Mouse (Mus musculus) mesoderm, embryonic 11.5 days (tissue): ENCODE results near the gene Hcn3.

Experiments
- DNase-seq: peaks from one replicate; pipeline ENCODE4 v3.0.0-alpha.2; 2012; ENCODE audit warnings: low read depth, low spot score

The Hcn3 gene

DNA sequence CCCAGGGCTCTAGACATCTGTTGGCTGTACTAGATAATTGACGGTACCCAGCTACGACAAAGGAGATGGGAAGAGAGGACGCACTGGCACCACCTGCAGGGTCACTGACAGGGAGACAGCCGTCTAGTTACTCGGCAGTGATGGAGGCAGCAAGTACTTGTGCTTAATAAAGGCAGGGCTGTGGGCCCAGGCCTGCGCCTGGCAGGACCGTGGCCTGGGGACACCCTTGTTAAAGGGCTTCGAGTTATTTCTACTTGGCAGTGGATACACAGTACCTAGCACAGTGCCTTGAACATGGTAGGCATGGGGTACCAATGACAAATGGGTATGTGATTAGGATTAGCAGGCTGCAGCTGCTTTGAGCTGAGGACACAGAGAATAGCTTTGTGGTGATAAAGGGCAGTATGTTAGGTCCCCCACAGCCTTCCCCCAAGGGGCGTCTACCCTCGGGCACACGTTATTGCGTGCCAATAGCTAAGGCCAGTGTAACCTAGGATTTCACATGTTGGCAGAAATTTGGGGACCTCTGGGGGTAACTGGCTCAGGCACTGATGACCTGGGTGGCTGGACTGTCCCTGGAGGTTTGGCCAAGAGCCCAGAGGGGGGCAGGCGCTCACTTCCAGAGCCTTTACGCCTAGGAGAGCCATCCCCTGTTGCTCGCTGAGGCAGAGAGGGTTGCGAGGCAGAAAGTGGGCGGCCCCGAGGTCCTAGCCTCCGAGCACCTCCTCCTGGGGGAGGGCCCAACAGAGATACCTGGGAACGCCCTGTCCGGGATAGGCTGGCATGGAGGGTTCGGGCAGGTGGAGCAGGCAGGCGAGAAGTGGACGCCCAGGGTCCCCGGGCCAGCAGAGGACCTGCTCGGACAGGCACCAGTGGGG is 12.7 kb downstream of the Hcn3 start:
- DNase-seq = no peak

GRCm38 (mm10) chr3:89145566-89145965 is 14.4 kb downstream of the Hcn3 start:
- no peak for DNase-seq

- no peak for DNase-seq
Measured at GRCm38 (mm10) chr3:89144821-89145220, 15.2 kb downstream of the Hcn3 start.

DNA sequence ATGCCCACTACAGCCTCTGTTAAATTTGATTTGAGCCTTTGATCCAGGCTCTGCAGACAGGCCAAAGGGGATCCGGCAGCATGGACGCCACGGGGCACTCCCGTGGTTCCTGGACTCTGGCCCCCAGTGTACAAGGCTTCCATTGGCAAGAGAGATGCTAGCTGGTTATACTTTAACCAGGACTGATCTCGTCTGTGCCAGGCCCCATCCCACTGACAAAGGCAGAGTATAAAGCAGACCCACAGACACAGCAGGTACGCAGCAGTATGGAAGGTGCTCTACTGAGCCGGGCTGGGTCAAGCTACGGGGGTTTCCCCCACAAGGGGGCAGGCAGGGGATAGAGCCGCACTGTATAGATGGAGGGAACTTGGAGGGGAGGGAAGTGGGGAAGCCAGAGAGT is 23.6 kb downstream of the Hcn3 start:
- DNase-seq = no peak

- no peak for DNase-seq
Measured at GRCm38 (mm10) chr3:89135958-89136357, 24.0 kb downstream of the Hcn3 start, which contains the start of gene Pklr. TSS of gene Pklr (plus strand) at chr3:89136142.

- no peak for DNase-seq
Measured at GRCm38 (mm10) chr3:89133752-89134151, 26.2 kb downstream of the Hcn3 start.

- DNase-seq = no peak
Measured at GRCm38 (mm10) chr3:89133063-89133450, 26.9 kb downstream of the Hcn3 start.

- peak; percentile 23 for DNase-seq
Measured at GRCm38 (mm10) chr3:89132285-89133062, 27.5 kb downstream of the Hcn3 start.

- DNase-seq = no peak
Measured at GRCm38 (mm10) chr3:89131816-89132215, 28.2 kb downstream of the Hcn3 start.

GRCm38 (mm10) chr3:89129908-89130307 is 30.1 kb downstream of the Hcn3 start:
- DNase-seq = no peak

DNA sequence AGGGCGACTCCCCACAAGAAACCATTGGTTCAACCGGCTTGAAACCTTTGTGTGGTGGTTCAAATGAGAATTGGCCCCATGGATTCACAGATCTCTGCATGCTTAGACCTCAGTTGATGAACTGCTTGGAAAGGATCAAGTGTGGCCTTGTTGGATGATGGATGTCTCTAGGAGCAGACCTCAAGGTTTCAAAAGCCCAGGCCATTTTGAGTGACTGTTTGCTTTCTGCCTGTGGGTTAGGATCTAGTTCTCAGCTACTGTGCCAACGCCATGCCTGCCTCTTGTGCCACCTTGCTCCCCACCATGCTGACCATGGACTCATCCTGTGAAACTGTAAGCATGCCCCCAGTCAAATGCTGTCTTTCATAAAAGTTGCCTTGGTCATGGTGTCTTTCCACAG is 34.0 kb downstream of the Hcn3 start:
- no peak for DNase-seq

GRCm38 (mm10) chr3:89124241-89124640 is 35.8 kb downstream of the Hcn3 start:
- DNase-seq = no peak

- DNase-seq = no peak
Measured at GRCm38 (mm10) chr3:89123313-89123712, 36.7 kb downstream of the Hcn3 start.

DNA sequence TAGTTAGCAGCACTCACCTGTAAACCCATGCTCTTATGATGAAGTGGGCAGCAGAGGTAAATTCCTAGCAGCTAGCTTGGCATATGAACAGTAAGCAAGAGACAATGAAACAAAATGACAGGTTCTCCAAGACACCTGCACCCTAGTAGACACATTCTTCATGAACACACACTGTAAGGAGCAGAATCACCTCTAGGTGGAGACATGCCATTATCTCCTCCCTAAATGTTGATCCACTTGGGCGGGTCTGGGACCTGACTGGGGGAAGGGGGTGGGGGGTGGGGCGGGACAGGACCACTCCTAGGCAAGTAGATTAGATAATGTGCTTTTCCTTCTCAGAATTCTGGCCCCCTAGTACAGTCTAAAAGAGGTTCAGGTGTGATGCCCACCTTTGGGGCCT is 44.5 kb downstream of the Hcn3 start:
- DNase-seq = peak; percentile 30

GRCm38 (mm10) chr3:89113058-89113457 is 46.9 kb downstream of the Hcn3 start:
- DNase-seq = no peak

- no peak for DNase-seq
Measured at GRCm38 (mm10) chr3:89108146-89108545, 51.9 kb downstream of the Hcn3 start.

DNA sequence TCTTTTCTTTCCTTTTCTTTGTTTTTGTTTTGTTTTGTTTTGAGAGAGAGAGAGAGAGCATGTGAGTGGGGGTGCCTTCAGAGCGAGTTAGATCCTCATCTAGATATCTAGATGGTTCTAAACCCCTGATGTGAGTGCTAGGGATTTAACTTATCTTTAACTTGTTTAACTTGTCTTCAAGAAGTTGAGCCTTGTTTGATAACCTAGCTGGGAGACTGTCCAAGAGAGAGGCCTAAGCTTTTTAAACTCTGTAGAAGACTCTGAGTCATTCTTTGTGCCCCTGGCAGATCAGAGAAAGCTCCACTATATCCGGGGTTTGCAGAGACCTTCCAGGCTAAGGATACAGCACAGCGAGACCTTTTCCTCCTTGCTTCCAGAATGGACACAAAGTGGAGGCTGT is 52.5 kb downstream of the Hcn3 start:
- no peak for DNase-seq

- DNase-seq = no peak
Measured at GRCm38 (mm10) chr3:89106881-89107280, 53.1 kb downstream of the Hcn3 start.

DNA sequence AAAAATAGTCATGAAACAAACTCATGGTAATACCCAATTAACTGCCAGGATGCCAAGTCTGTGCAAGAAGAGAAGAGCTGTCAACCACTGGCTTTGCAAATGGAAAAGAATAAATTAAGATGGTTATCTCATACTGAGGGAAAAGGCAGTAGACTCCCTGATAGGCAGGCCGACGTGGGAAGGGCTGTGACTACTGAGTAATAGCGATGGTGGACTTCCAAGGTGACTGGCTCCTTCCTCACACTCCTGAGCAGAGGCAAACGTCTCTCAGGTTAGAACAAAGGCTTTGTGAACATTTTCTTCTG is 56.8 kb downstream of the Hcn3 start:
- DNase-seq = no peak

DNA sequence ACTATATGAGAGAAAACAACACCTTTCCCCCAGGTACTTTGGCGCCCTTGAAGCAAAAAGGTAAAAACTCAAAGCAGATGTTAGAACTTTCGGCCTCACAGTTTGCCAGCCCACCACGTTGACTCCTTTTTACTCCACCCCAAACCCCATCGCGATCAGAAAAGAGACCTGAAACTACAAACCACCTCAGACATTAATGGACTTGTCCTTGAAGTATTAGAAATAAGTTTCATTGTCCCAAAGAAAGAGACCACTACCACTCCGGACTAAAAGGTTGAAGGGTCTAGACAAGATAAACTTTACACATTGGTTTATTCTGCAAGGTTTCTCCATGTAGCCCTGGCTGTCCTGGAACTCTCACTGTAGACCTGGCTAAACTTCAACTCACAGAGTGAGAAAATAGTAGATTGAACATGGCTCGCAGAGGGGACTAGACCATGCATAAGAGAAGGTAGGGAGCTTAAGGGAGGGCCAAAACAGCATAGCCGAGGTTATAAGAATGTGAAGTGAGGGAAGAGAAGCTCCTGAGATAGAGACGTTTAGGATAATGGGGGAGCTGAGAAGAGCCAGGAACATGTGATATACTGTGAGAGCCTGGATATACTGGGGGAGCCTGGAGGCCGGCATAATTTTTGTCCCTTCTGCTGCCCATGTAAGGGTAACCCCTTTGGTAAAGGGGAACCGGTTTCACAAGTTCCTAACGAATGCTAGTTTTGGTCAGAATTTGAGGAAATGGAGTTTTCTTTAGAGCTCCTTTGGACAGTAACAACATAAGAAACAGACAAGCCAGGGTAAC is 57.3 kb downstream of the Hcn3 start:
- DNase-seq = no peak

DNA sequence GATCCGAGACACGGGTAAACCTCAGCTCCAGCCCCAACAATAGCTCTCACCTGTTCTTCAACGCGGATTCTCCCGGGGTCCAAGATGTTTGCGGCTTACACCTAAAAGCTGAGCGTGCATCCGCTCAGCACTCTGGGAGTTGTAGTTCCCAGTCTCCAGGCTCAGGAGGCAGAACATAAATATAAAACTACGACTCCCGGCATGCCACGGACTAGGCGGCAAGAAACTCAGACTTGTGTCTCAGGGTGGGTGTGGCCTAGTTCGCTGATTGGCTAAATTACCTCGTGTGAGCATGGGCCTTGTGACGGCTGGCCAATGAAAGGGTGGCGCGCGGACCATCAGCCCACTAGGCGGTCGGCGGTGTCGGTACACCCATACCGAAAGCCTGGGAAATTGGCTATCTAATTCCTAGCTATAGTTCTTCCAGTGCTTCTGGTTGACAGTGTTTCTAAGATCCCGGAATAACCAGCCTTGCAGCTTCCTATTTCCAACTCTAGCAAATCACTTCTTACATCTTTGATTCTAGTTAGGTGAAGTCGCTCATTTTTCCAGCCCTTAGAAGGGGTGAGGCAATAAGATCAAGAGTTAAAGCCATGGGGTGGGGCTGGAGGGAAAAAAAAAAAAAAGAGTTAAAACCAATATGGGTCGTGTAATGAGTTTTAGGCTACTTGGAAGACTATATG is 58.0 kb downstream of the Hcn3 start, which contains the start of gene Fdps:
TSS of gene Fdps (minus strand) at position 148 of the 683 bp plus-strand sequence.
- DNase-seq = peak; percentile 99

- no peak for DNase-seq
Measured at GRCm38 (mm10) chr3:89101459-89101811, 58.6 kb downstream of the Hcn3 start.
